Mouse (Mus musculus): ENCODE data around the gene Rims4.

The Rims4 gene

GRCm38 (mm10) chr2:163918317-163919258, at the start of gene Rims4:
Gene Rims4, minus strand, starts transcription at chr2:163918683.
- no peak for DNase-seq (ENCODE audit: low spot score)

GRCm38 (mm10) chr2:163965706-163966105, 47.2 kb upstream of the Rims4 start:
- DNase-seq (ENCODE audit: low spot score): no peak

- DNase-seq (ENCODE audit: low spot score): peak; percentile 24
Observed at GRCm38 (mm10) chr2:163964606-163965560, 46.4 kb upstream of the Rims4 start.

- no peak for DNase-seq (ENCODE audit: low spot score)
Observed at GRCm38 (mm10) chr2:163953622-163954310, 35.3 kb upstream of the Rims4 start.

- DNase-seq (ENCODE audit: low spot score): peak; percentile 51
Observed at GRCm38 (mm10) chr2:163951770-163952169, 33.3 kb upstream of the Rims4 start.

- no peak for DNase-seq (ENCODE audit: low spot score)
Observed at GRCm38 (mm10) chr2:163947976-163948375, 29.5 kb upstream of the Rims4 start.

- DNase-seq (ENCODE audit: low spot score): no peak
Observed at GRCm38 (mm10) chr2:163946221-163946620, 27.7 kb upstream of the Rims4 start.

GRCm38 (mm10) chr2:163944511-163944910, 26.0 kb upstream of the Rims4 start:
- DNase-seq (ENCODE audit: low spot score): no peak

- no peak for DNase-seq (ENCODE audit: low spot score)
Observed at GRCm38 (mm10) chr2:163943056-163943455, 24.6 kb upstream of the Rims4 start.

GRCm38 (mm10) chr2:163939522-163939921, 21.0 kb upstream of the Rims4 start:
- DNase-seq (ENCODE audit: low spot score): no peak

GRCm38 (mm10) chr2:163932151-163932550, 13.7 kb upstream of the Rims4 start:
- DNase-seq (ENCODE audit: low spot score): no peak

GRCm38 (mm10) chr2:163928464-163929200, 10.1 kb upstream of the Rims4 start:
- DNase-seq (ENCODE audit: low spot score): no peak

GRCm38 (mm10) chr2:163925044-163925443, 6.6 kb upstream of the Rims4 start:
- no peak for DNase-seq (ENCODE audit: low spot score)

GRCm38 (mm10) chr2:163924531-163924930, 6.0 kb upstream of the Rims4 start:
- DNase-seq (ENCODE audit: low spot score): no peak

GRCm38 (mm10) chr2:163923113-163923512, 4.6 kb upstream of the Rims4 start:
- DNase-seq (ENCODE audit: low spot score): no peak

GRCm38 (mm10) chr2:163919581-163919980, 1.1 kb upstream of the Rims4 start:
- DNase-seq (ENCODE audit: low spot score): no peak

GRCm38 (mm10) chr2:163916703-163917102, 1.8 kb downstream of the Rims4 start:
- DNase-seq (ENCODE audit: low spot score): no peak

- DNase-seq (ENCODE audit: low spot score): no peak
Observed at GRCm38 (mm10) chr2:163915294-163915791, 3.1 kb downstream of the Rims4 start.

GRCm38 (mm10) chr2:163914107-163914506, 4.4 kb downstream of the Rims4 start:
- DNase-seq (ENCODE audit: low spot score): no peak

- no peak for DNase-seq (ENCODE audit: low spot score)
Observed at GRCm38 (mm10) chr2:163913704-163914103, 4.8 kb downstream of the Rims4 start.

GRCm38 (mm10) chr2:163911826-163912444, 6.5 kb downstream of the Rims4 start:
- DNase-seq (ENCODE audit: low spot score): no peak
